Mouse (Mus musculus): ENCODE results near the gene Gm11011. TPM values are rescaled to one million over a fixed set of nuclear protein-coding genes. Genes with fewer than 3 reads are reported as not detected.
A peak's percentile ranks its signal among the peaks of the same experiment; 100 is the strongest.
"Not testable (repeated sequence)": the region's sequence is repeated elsewhere in the genome, so short reads cannot be mapped to it uniquely, and the experiment has no call there.

The Gm11011 gene
- polyA plus RNA-seq (2015; fragmentation: Nextera tagmentation; extraction: Ambion mirVana), result not detected in 2 replicates

DNA sequence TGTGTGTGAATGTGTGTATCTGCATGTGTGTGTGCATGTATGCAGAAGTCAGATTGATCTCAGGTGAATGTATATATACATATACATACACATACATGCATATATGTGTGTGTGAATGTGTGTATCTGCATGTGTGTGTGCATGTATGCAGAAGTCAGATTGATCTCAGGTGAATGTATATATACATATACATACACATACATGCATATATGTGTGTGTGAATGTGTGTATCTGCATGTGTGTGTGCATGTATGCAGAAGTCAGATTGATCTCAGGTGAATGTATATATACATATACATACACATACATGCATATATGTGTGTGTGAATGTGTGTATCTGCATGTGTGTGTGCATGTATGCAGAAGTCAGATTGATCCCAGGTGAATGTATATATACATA lies at the start of gene Gm11011:
TSS of gene Gm11011 (minus strand) at position 101 of the 400 bp plus-strand sequence.
- not testable (repeated sequence) for H3K27me3 ChIP-seq (replicated peaks); H3K9ac ChIP-seq; H3K4me2 ChIP-seq; H3K4me3 ChIP-seq; H3K9me3 ChIP-seq; H3K27ac ChIP-seq (replicated peaks); H3K4me1 ChIP-seq; ATAC-seq (ENCODE audit: extremely low read depth, insufficient number of reproducible peaks, low FRiP score, low TSS enrichment); H3K36me3 ChIP-seq

GRCm38 (mm10) chr2:169636414-169636813 lies 48.9 kb upstream of the Gm11011 start:
- 44% methylated on average over 4 of the region's 4 CpGs for WGBS
- H3K4me1 ChIP-seq, result peaks cover 31% of the 10 kb centered on the region
- 0 out of 2 replicates have a peak overlapping the region, but pooled peaks have one; percentile 14 for H3K4me3 ChIP-seq
- H3K9me3 ChIP-seq, result no peaks in the 10 kb centered on the region
- ATAC-seq (ENCODE audit: extremely low read depth, insufficient number of reproducible peaks, low FRiP score, low TSS enrichment), result no peak
- peak overlapping the region; percentile 90 for H3K4me2 ChIP-seq
- no peaks in the 10 kb centered on the region for H3K36me3 ChIP-seq
- no peaks in the 10 kb centered on the region for H3K27me3 ChIP-seq (replicated peaks)
- peak overlapping the region; percentile 3; the same call in 1 of the 2 replicates for H3K9ac ChIP-seq
- H3K27ac ChIP-seq (replicated peaks), result no peak overlapping the region

- no peaks in the 10 kb centered on the region for H3K9me3 ChIP-seq
- 40% methylated on average over 7 of the region's 7 CpGs for WGBS
- peak overlapping the region; percentile 76 for H3K4me3 ChIP-seq
- H3K9ac ChIP-seq, result peak overlapping the region; percentile 90
- ATAC-seq (ENCODE audit: extremely low read depth, insufficient number of reproducible peaks, low FRiP score, low TSS enrichment), result no peak
- no peaks in the 10 kb centered on the region for H3K27me3 ChIP-seq (replicated peaks)
- peak overlapping the region; percentile 70 for H3K27ac ChIP-seq (replicated peaks)
- peak overlapping the region; percentile 90 for H3K4me2 ChIP-seq
- peaks cover 31% of the 10 kb centered on the region for H3K4me1 ChIP-seq
- no peaks in the 10 kb centered on the region for H3K36me3 ChIP-seq
Observed at GRCm38 (mm10) chr2:169635428-169635827, 47.9 kb upstream of the Gm11011 start.

DNA sequence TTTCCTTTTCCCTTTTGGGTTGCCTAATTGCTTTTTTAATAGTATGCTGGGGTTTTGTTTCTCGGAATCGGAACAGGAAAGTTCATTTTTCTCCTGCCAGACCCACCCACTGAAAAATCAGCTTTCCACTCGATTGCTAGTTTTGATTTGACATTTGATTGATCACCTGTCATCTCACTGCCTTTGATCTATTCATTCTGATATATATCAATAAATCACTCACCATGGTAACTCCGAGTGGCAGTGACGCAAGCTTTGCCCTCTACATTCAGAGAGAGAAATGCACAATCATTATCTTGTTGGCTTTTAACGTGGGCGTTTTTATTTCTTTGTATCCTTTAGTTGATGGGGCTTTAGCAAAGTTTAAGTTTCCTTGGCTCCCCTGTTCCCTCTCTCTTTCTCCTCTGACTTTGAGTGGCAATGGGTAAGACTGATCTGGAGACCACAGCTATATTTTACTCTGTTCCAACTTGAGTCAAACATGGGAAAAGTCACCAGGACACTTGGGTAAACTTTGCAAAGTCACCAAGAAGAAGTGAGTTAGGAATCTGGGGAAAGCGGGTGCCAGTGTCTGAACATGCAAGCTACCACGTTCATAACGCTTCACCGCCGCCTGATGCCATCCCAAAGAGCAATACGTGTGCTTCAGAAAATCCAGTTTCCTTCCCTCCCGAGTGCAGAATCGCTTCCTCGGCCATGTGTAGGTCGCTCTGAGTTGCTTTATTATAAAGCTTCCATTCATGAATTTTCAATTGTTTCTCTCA lies 47.3 kb upstream of the Gm11011 start:
- Histone ChIP-seq H3K9ac (peak overlapping the region; percentile 90), H3K4me1 (peaks cover 28% of the 10 kb centered on the region), H3K4me2 (peak overlapping the region; percentile 90), H3K9me3 (no peaks in the 10 kb centered on the region), H3K36me3 (no peaks in the 10 kb centered on the region), H3K27me3 (replicated peaks) (no peaks in the 10 kb centered on the region), H3K4me3 (peak overlapping the region; percentile 76), H3K27ac (replicated peaks) (peak overlapping the region; percentile 81)
- no peak for ATAC-seq (ENCODE audit: extremely low read depth, insufficient number of reproducible peaks, low FRiP score, low TSS enrichment)
- WGBS, result 49% methylated on average over 17 of the region's 17 CpGs

DNA sequence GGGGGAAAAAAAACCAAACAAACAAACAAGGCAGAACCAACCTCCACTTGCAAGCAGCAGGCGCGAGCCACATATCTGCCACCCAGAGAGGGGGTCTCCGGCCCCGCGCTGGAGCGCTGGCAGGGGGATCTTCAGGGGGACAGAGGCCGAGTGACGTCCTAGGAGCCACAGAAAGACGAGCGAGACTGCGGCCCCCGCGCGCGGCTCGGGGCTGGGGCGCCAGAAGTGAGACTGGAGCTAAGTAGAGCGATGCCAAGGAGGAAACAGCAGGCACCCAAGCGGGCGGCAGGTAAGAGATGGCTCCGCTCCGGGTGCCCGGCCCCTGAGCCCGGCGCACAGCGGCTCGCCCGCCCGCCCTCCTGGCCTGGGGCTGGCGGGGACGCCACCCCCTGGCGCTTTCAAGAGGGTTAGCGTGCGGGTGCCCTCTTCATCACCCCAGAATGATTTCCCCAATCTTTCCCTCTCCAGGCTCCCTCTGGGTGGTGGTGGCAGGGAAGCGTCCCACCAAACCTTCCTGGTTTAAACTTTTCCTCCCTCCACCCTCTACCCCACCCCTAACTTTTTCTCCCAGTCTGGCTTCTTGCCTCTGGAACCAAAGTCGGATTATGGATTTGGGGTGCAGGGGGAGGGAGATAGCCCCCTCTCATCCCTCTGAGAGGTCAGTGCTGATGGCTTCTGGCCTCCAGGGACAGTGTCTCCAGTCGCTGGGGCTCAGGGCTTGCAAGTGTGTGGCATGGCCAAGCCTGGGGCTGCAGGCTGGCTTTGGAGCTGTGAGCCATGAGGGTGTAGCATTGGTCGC lies 46.1 kb upstream of the Gm11011 start:
- WGBS, result under 1% methylated on average over 38 of the region's 38 CpGs
- peak overlapping the region; percentile 81 for H3K27ac ChIP-seq (replicated peaks)
- H3K9me3 ChIP-seq, result no peaks in the 10 kb centered on the region
- peak overlapping the region; percentile 90 for H3K9ac ChIP-seq
- ATAC-seq (ENCODE audit: extremely low read depth, insufficient number of reproducible peaks, low FRiP score, low TSS enrichment), result no peak
- H3K4me2 ChIP-seq, result peak overlapping the region; percentile 90
- H3K36me3 ChIP-seq, result no peaks in the 10 kb centered on the region
- H3K4me1 ChIP-seq, result peaks cover 28% of the 10 kb centered on the region
- no peaks in the 10 kb centered on the region for H3K27me3 ChIP-seq (replicated peaks)
- peak overlapping the region; percentile 76 for H3K4me3 ChIP-seq

DNA sequence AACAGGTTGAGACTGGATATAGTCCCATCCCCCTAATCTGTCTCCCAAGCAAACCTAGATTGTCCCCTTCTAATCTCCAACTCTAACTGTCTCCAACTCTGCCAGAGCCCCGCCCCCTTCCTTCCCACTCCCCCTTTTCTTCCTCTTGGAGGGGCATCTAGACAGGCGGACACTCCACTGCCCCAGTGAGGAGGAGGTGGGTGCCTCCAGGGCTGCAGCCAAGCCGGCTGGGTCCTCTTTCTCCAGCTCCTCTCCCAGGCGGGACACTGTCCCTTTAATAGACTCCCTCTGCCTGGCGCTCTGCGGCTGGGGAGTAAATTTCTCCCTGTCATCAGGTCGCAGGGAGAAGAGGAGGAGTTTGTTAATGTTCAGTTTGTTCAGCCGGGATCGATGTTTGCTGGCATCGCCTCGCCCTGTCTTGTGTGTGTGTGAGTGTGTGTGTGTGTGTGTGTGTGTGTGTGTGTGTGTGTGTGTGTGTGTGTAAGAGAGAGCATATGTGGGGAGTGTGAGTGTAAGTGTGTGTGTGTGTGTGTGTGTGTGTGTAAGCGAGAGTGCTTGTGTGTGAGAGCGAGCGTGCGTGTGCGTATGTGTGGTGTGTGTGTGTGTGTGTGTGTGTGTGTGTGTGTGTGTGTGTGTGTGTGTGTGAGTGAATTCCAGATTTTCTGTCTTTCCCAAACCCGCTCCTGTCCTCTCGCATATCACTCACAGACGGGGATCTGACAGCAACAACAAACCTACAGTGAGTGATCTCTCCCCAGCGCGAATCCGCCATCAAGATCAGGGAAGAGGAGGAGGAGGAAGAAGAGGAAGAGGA lies 45.0 kb upstream of the Gm11011 start, which contains the start of gene Tshz2:
TSS of gene Tshz2 (plus strand) at position 676 of the 814 bp plus-strand sequence.
- Histone ChIP-seq H3K27ac (replicated peaks) (peak within 1 kb of the TSS; percentile 81), H3K4me1 (peaks cover 28% of the 10 kb centered on the region), H3K4me2 (peak within 1 kb of the TSS; percentile 90), H3K9me3 (no peaks in the 10 kb centered on the region), H3K36me3 (no peaks in the 10 kb centered on the region), H3K4me3 (peak within 1 kb of the TSS; percentile 76), H3K9ac (peak within 1 kb of the TSS; percentile 90), H3K27me3 (replicated peaks) (no peaks in the 10 kb centered on the region)
- under 1% methylated on average over 20 of the region's 22 CpGs for WGBS
- ATAC-seq (ENCODE audit: extremely low read depth, insufficient number of reproducible peaks, low FRiP score, low TSS enrichment), result 0 out of 2 replicates have a peak, but pooled peaks have one; percentile 8

DNA sequence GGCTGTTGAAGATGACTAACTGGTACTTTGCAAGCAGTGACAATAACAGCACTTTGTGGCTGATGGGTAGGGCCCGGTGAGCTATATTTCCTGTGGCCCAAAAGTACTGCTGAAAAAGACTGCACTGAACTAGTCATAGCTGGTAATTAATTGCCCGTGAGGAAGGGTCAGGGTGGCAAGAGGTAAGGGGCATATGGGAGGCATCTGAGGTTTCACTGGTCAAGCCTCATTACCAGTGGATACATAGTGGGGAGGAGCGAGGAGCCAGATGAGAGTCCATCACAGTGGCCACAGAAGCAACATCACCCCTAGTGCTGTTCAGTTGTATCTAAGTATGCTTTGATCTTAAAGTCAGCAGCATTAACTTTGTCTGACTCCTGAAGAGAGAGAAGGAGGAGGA lies 42.5 kb upstream of the Gm11011 start:
- H3K9ac ChIP-seq, result no peak overlapping the region
- WGBS, result 81% methylated on average over 3 of the region's 3 CpGs
- no peaks in the 10 kb centered on the region for H3K36me3 ChIP-seq
- H3K27me3 ChIP-seq (replicated peaks), result 0 out of 2 replicates have a peak, but pooled peaks cover 3% of the 10 kb centered on the region
- H3K4me3 ChIP-seq, result no peak overlapping the region
- no peak overlapping the region for H3K4me2 ChIP-seq
- no peak for ATAC-seq (ENCODE audit: extremely low read depth, insufficient number of reproducible peaks, low FRiP score, low TSS enrichment)
- H3K27ac ChIP-seq (replicated peaks), result no peak overlapping the region
- H3K4me1 ChIP-seq, result peaks cover 12% of the 10 kb centered on the region
- H3K9me3 ChIP-seq, result no peaks in the 10 kb centered on the region

- no peak overlapping the region for H3K27ac ChIP-seq (replicated peaks)
- H3K9ac ChIP-seq, result peak overlapping the region; percentile 37; the same call in 1 of the 2 replicates
- H3K4me3 ChIP-seq, result 0 out of 2 replicates have a peak overlapping the region, but pooled peaks have one; percentile 22
- WGBS, result 41% methylated on average over 15 of the region's 15 CpGs
- H3K4me1 ChIP-seq, result peaks cover 21% of the 10 kb centered on the region
- H3K9me3 ChIP-seq, result no peaks in the 10 kb centered on the region
- H3K36me3 ChIP-seq, result no peaks in the 10 kb centered on the region
- no peak for ATAC-seq (ENCODE audit: extremely low read depth, insufficient number of reproducible peaks, low FRiP score, low TSS enrichment)
- H3K27me3 ChIP-seq (replicated peaks), result no peaks in the 10 kb centered on the region
- H3K4me2 ChIP-seq, result peak overlapping the region; percentile 58
Observed at GRCm38 (mm10) chr2:169621201-169621710, 33.7 kb upstream of the Gm11011 start.

DNA sequence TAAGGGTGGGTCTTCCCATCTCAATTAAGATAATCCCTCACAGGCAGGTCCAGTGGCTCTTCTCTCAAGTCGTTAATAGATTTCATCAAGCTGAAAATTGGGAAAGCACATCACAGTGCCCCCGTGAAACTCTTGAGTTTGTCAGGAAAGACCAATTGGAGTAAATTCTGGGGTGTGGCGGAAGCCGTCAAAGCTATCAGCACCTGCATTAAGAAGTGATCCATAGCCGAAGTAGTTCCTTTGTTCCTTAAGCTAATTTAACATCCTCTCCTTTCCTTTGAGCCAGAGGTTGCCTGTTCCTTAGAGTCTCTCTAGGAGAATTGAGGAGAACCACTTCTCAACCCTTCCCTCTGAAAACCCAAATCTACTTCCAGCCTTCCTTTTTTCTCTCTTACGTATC lies 28.5 kb upstream of the Gm11011 start:
- Histone ChIP-seq H3K9ac (no peak overlapping the region), H3K27me3 (replicated peaks) (no peaks in the 10 kb centered on the region), H3K4me1 (peaks cover 3% of the 10 kb centered on the region), H3K36me3 (no peaks in the 10 kb centered on the region), H3K4me2 (no peak overlapping the region), H3K27ac (replicated peaks) (no peak overlapping the region), H3K4me3 (no peak overlapping the region), H3K9me3 (no peaks in the 10 kb centered on the region)
- ATAC-seq (ENCODE audit: extremely low read depth, insufficient number of reproducible peaks, low FRiP score, low TSS enrichment), result no peak
- WGBS, result 65% methylated on average over 6 of the region's 6 CpGs

GRCm38 (mm10) chr2:169614683-169615082 lies 27.1 kb upstream of the Gm11011 start:
- Histone ChIP-seq H3K4me1 (0 out of 2 replicates have a peak, but pooled peaks cover 3% of the 10 kb centered on the region), H3K4me3 (no peak overlapping the region), H3K4me2 (no peak overlapping the region), H3K36me3 (no peaks in the 10 kb centered on the region), H3K27ac (replicated peaks) (no peak overlapping the region), H3K9me3 (no peaks in the 10 kb centered on the region), H3K27me3 (replicated peaks) (no peaks in the 10 kb centered on the region), H3K9ac (no peak overlapping the region)
- ATAC-seq (ENCODE audit: extremely low read depth, insufficient number of reproducible peaks, low FRiP score, low TSS enrichment), result no peak
- 50% methylated on average over 4 of the region's 4 CpGs for WGBS
